Mouse (Mus musculus): ENCODE measurements at regions not wholly inside any gene's neighbourhood (a gene's known extent, or its start where the extent isn't known, plus 50 kb on each side); places are given as distances from the start of the nearest gene placed in this dataset.

GRCm38 (mm10) chr7:121214181-121214580 is 132.7 kb downstream of the Otoa start:
- DNase-seq: no peak

- no peak for DNase-seq
These were observed 133.6 kb downstream of the Otoa start for GRCm38 (mm10) chr7:121215032-121215431.

- no peak for DNase-seq
These were observed 134.3 kb downstream of the Otoa start for GRCm38 (mm10) chr7:121215735-121216134.

- no peak for DNase-seq
These were observed 136.6 kb downstream of the Otoa start for GRCm38 (mm10) chr7:121218031-121218430.

GRCm38 (mm10) chr7:121221158-121221557 is 139.7 kb downstream of the Otoa start:
- DNase-seq: no peak

- DNase-seq: no peak
These were observed 150.4 kb downstream of the Otoa start for GRCm38 (mm10) chr7:121231881-121232280.

- DNase-seq: no peak
These were observed 153.4 kb downstream of the Otoa start for GRCm38 (mm10) chr7:121234831-121235230.

GRCm38 (mm10) chr7:121239731-121240130 is 151.9 kb upstream of the Hs3st2 start:
- no peak for DNase-seq

- no peak for DNase-seq
These were observed 143.8 kb upstream of the Hs3st2 start for GRCm38 (mm10) chr7:121247845-121248244.

- no peak for DNase-seq
These were observed 134.2 kb upstream of the Hs3st2 start for GRCm38 (mm10) chr7:121257466-121257865.

GRCm38 (mm10) chr7:121258826-121259496 is 132.7 kb upstream of the Hs3st2 start:
- DNase-seq: peak; percentile 4

- DNase-seq: no peak
These were observed 132.1 kb upstream of the Hs3st2 start for GRCm38 (mm10) chr7:121259497-121260009.

- DNase-seq: no peak
These were observed 122.3 kb upstream of the Hs3st2 start for GRCm38 (mm10) chr7:121269358-121269757.

GRCm38 (mm10) chr7:121280597-121280996 is 111.1 kb upstream of the Hs3st2 start:
- no peak for DNase-seq

GRCm38 (mm10) chr7:121282154-121282553 is 109.5 kb upstream of the Hs3st2 start:
- DNase-seq: no peak

GRCm38 (mm10) chr7:121289737-121290136 is 101.9 kb upstream of the Hs3st2 start:
- DNase-seq: no peak

- no peak for DNase-seq
These were observed 95.4 kb upstream of the Hs3st2 start for GRCm38 (mm10) chr7:121296151-121296695.

GRCm38 (mm10) chr7:121312961-121313587 is 78.6 kb upstream of the Hs3st2 start:
- no peak for DNase-seq

- DNase-seq: no peak
These were observed 77.1 kb upstream of the Hs3st2 start for GRCm38 (mm10) chr7:121314521-121314920.

- DNase-seq: no peak
These were observed 62.4 kb upstream of the Hs3st2 start for GRCm38 (mm10) chr7:121329274-121329673.

GRCm38 (mm10) chr7:121332532-121332931 is 59.1 kb upstream of the Hs3st2 start:
- no peak for DNase-seq

GRCm38 (mm10) chr7:121335390-121336109 is 56.1 kb upstream of the Hs3st2 start:
- no peak for DNase-seq

- no peak for DNase-seq
These were observed 51.7 kb upstream of the Hs3st2 start for GRCm38 (mm10) chr7:121339942-121340341.
